Mouse (Mus musculus): ENCODE measurements at regions not wholly inside any gene's neighbourhood (a gene's known extent, or its start where the extent isn't known, plus 50 kb on each side); places are given as distances from the start of the nearest gene placed in this dataset.

- no peak overlapping the region for H3K4me3 ChIP-seq (ENCODE audit: low read depth, low read length)
- no peaks in the 10 kb centered on the region for H3K36me3 ChIP-seq (ENCODE audit: control insufficient read depth, insufficient read depth, low read length)
- H3K4me1 ChIP-seq (ENCODE audit: control insufficient read depth, insufficient read depth, low read length) = peaks cover 2% of the 10 kb centered on the region; the same call in 1 of the 2 replicates
- H3K4me2 ChIP-seq (ENCODE audit: low read length) = no peak overlapping the region
- 62% methylated on average over 5 of the region's 5 CpGs for WGBS
- no peaks in the 10 kb centered on the region for H3K27me3 ChIP-seq (ENCODE audit: control insufficient read depth, insufficient read depth, low read depth, low read length)
- no peak overlapping the region for H3K27ac ChIP-seq (ENCODE audit: low read length)
- H3K9me3 ChIP-seq (replicated peaks; ENCODE audit: control insufficient read depth, low read length, poor library complexity, severe bottlenecking) = no peaks in the 10 kb centered on the region
- no peak overlapping the region for H3K9ac ChIP-seq (ENCODE audit: low read depth, low read length)
- ATAC-seq = no peak; the same call in 1 of the 2 replicates
Measured at GRCm38 (mm10) chr13:35500891-35501290, 158.7 kb upstream of the Cdyl start.

- no peak overlapping the region for H3K27ac ChIP-seq (ENCODE audit: low read length)
Measured at GRCm38 (mm10) chr13:35501351-35502146, 158.1 kb upstream of the Cdyl start.

GRCm38 (mm10) chr13:35502147-35502522 is 157.5 kb upstream of the Cdyl start:
- H3K4me1 ChIP-seq (ENCODE audit: control insufficient read depth, insufficient read depth, low read length) = peaks cover 2% of the 10 kb centered on the region; the same call in 1 of the 2 replicates
- H3K9ac ChIP-seq (ENCODE audit: low read depth, low read length) = no peak overlapping the region
- H3K27me3 ChIP-seq (ENCODE audit: control insufficient read depth, insufficient read depth, low read depth, low read length) = no peaks in the 10 kb centered on the region
- no peaks in the 10 kb centered on the region for H3K9me3 ChIP-seq (replicated peaks; ENCODE audit: control insufficient read depth, low read length, poor library complexity, severe bottlenecking)
- no peak overlapping the region for H3K4me3 ChIP-seq (ENCODE audit: low read depth, low read length)
- 64% methylated on average over 5 of the region's 5 CpGs for WGBS
- peak; percentile 51; the same call in 1 of the 2 replicates for ATAC-seq
- H3K4me2 ChIP-seq (ENCODE audit: low read length) = no peak overlapping the region
- no peaks in the 10 kb centered on the region for H3K36me3 ChIP-seq (ENCODE audit: control insufficient read depth, insufficient read depth, low read length)
- no peak overlapping the region for H3K27ac ChIP-seq (ENCODE audit: low read length)

More at GRCm38 (mm10) chr13:35501351-35502146, 158.1 kb upstream of the Cdyl start:
- Histone ChIP-seq H3K4me1 (ENCODE audit: control insufficient read depth, insufficient read depth, low read length) (peaks cover 2% of the 10 kb centered on the region; the same call in 1 of the 2 replicates), H3K4me3 (ENCODE audit: low read depth, low read length) (no peak overlapping the region), H3K27me3 (ENCODE audit: control insufficient read depth, insufficient read depth, low read depth, low read length) (no peaks in the 10 kb centered on the region), H3K9ac (ENCODE audit: low read depth, low read length) (no peak overlapping the region), H3K9me3 (replicated peaks; ENCODE audit: control insufficient read depth, low read length, poor library complexity, severe bottlenecking) (no peaks in the 10 kb centered on the region), H3K4me2 (ENCODE audit: low read length) (no peak overlapping the region), H3K36me3 (ENCODE audit: control insufficient read depth, insufficient read depth, low read length) (no peaks in the 10 kb centered on the region)
- peak; percentile 67 for ATAC-seq
- WGBS = 80% methylated on average over 11 of the region's 11 CpGs

GRCm38 (mm10) chr13:35503362-35503821 is 156.2 kb upstream of the Cdyl start:
- ATAC-seq = peak; percentile 80; the same call in 1 of the 2 replicates
- Histone ChIP-seq H3K4me1 (ENCODE audit: control insufficient read depth, insufficient read depth, low read length) (peaks cover 2% of the 10 kb centered on the region; the same call in 1 of the 2 replicates), H3K27ac (ENCODE audit: low read length) (no peak overlapping the region), H3K9ac (ENCODE audit: low read depth, low read length) (no peak overlapping the region), H3K4me3 (ENCODE audit: low read depth, low read length) (no peak overlapping the region), H3K9me3 (replicated peaks; ENCODE audit: control insufficient read depth, low read length, poor library complexity, severe bottlenecking) (no peaks in the 10 kb centered on the region), H3K27me3 (ENCODE audit: control insufficient read depth, insufficient read depth, low read depth, low read length) (no peaks in the 10 kb centered on the region), H3K36me3 (ENCODE audit: control insufficient read depth, insufficient read depth, low read length) (no peaks in the 10 kb centered on the region), H3K4me2 (ENCODE audit: low read length) (no peak overlapping the region)
- 68% methylated on average over 16 of the region's 17 CpGs for WGBS

- H3K27me3 ChIP-seq (ENCODE audit: control insufficient read depth, insufficient read depth, low read depth, low read length) = no peaks in the 10 kb centered on the region
- H3K9me3 ChIP-seq (replicated peaks; ENCODE audit: control insufficient read depth, low read length, poor library complexity, severe bottlenecking) = no peaks in the 10 kb centered on the region
- no peak overlapping the region for H3K9ac ChIP-seq (ENCODE audit: low read depth, low read length)
- H3K27ac ChIP-seq (ENCODE audit: low read length) = no peak overlapping the region
- no peak overlapping the region for H3K4me3 ChIP-seq (ENCODE audit: low read depth, low read length)
- peaks cover 2% of the 10 kb centered on the region; the same call in 1 of the 2 replicates for H3K4me1 ChIP-seq (ENCODE audit: control insufficient read depth, insufficient read depth, low read length)
- ATAC-seq = no peak
- no peak overlapping the region for H3K4me2 ChIP-seq (ENCODE audit: low read length)
- no peaks in the 10 kb centered on the region for H3K36me3 ChIP-seq (ENCODE audit: control insufficient read depth, insufficient read depth, low read length)
- 68% methylated on average over 1 of the region's 1 CpGs for WGBS
Measured at GRCm38 (mm10) chr13:35507195-35507594, 152.4 kb upstream of the Cdyl start.

- no peak overlapping the region for H3K4me3 ChIP-seq (ENCODE audit: low read depth, low read length)
- H3K27ac ChIP-seq (ENCODE audit: low read length) = no peak overlapping the region
- no peaks in the 10 kb centered on the region for H3K27me3 ChIP-seq (ENCODE audit: control insufficient read depth, insufficient read depth, low read depth, low read length)
- no peak for ATAC-seq
- H3K9me3 ChIP-seq (replicated peaks; ENCODE audit: control insufficient read depth, low read length, poor library complexity, severe bottlenecking) = no peaks in the 10 kb centered on the region
- no peak overlapping the region for H3K4me2 ChIP-seq (ENCODE audit: low read length)
- no peak overlapping the region for H3K9ac ChIP-seq (ENCODE audit: low read depth, low read length)
- WGBS = 87% methylated on average over 8 of the region's 8 CpGs
- H3K4me1 ChIP-seq (ENCODE audit: control insufficient read depth, insufficient read depth, low read length) = no peaks in the 10 kb centered on the region
- no peaks in the 10 kb centered on the region for H3K36me3 ChIP-seq (ENCODE audit: control insufficient read depth, insufficient read depth, low read length)
Measured at GRCm38 (mm10) chr13:35512029-35512507, 147.6 kb upstream of the Cdyl start.

- no peak overlapping the region for H3K4me3 ChIP-seq (ENCODE audit: low read depth, low read length)
- no peaks in the 10 kb centered on the region for H3K36me3 ChIP-seq (ENCODE audit: control insufficient read depth, insufficient read depth, low read length)
- 87% methylated on average over 8 of the region's 8 CpGs for WGBS
- no peaks in the 10 kb centered on the region for H3K27me3 ChIP-seq (ENCODE audit: control insufficient read depth, insufficient read depth, low read depth, low read length)
- H3K4me2 ChIP-seq (ENCODE audit: low read length) = no peak overlapping the region
- ATAC-seq = no peak
- no peaks in the 10 kb centered on the region for H3K9me3 ChIP-seq (replicated peaks; ENCODE audit: control insufficient read depth, low read length, poor library complexity, severe bottlenecking)
- no peaks in the 10 kb centered on the region for H3K4me1 ChIP-seq (ENCODE audit: control insufficient read depth, insufficient read depth, low read length)
- no peak overlapping the region for H3K9ac ChIP-seq (ENCODE audit: low read depth, low read length)
- no peak overlapping the region for H3K27ac ChIP-seq (ENCODE audit: low read length)
Measured at GRCm38 (mm10) chr13:35513120-35513519, 146.5 kb upstream of the Cdyl start.

- Histone ChIP-seq H3K27me3 (ENCODE audit: control insufficient read depth, insufficient read depth, low read depth, low read length) (no peaks in the 10 kb centered on the region), H3K27ac (ENCODE audit: low read length) (no peak overlapping the region), H3K36me3 (ENCODE audit: control insufficient read depth, insufficient read depth, low read length) (no peaks in the 10 kb centered on the region), H3K9ac (ENCODE audit: low read depth, low read length) (no peak overlapping the region), H3K4me3 (ENCODE audit: low read depth, low read length) (no peak overlapping the region), H3K4me1 (ENCODE audit: control insufficient read depth, insufficient read depth, low read length) (no peaks in the 10 kb centered on the region), H3K9me3 (replicated peaks; ENCODE audit: control insufficient read depth, low read length, poor library complexity, severe bottlenecking) (peaks cover 3% of the 10 kb centered on the region; the same call in 1 of the 2 replicates), H3K4me2 (ENCODE audit: low read length) (no peak overlapping the region)
- ATAC-seq = no peak
- 73% methylated on average over 3 of the region's 3 CpGs for WGBS
Measured at GRCm38 (mm10) chr13:35515291-35515690, 144.3 kb upstream of the Cdyl start.

- H3K27ac ChIP-seq (ENCODE audit: low read length) = no peak overlapping the region
- 90% methylated on average over 3 of the region's 3 CpGs for whole genome bisulfite sequencing
- peaks cover 3% of the 10 kb centered on the region; the same call in 1 of the 2 replicates for H3K9me3 ChIP-seq (replicated peaks; ENCODE audit: control insufficient read depth, low read length, poor library complexity, severe bottlenecking)
- no peaks in the 10 kb centered on the region for H3K36me3 ChIP-seq (ENCODE audit: control insufficient read depth, insufficient read depth, low read length)
- H3K27me3 ChIP-seq (ENCODE audit: control insufficient read depth, insufficient read depth, low read depth, low read length) = no peaks in the 10 kb centered on the region
- no peaks in the 10 kb centered on the region for H3K4me1 ChIP-seq (ENCODE audit: control insufficient read depth, insufficient read depth, low read length)
- no peak overlapping the region for H3K4me3 ChIP-seq (ENCODE audit: low read depth, low read length)
- no peak for ATAC-seq
- H3K4me2 ChIP-seq (ENCODE audit: low read length) = no peak overlapping the region
- H3K9ac ChIP-seq (ENCODE audit: low read depth, low read length) = no peak overlapping the region
Measured at GRCm38 (mm10) chr13:35517692-35518091, 141.9 kb upstream of the Cdyl start.

All from midbrain, embryonic 16.5 days (tissue).